27 mouse cellular contexts compared by ENCODE assay signal in the genomic region with DNA sequence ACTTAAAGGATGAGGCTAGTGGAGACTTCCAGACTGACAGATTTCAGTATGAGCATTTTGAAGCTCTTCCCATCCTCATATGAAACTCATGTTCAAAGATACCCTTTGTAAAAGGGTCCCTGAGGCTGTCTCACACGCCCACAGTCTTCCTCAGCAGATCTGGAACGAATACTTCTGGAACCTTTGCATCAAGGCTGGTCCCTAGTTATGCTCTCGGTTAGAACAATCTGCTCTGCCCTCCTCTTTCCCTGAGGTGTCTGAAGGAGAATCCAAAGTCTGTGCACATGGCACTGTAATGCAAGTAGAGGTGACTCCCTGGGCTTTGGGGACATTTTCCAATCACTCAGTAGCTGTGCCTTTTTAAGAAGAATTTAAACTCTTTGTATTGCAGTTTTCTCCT. TPM values are rescaled to one million over a fixed set of nuclear protein-coding genes. Genes with fewer than 3 reads are reported as not detected.
"Had no signal": no experiment of that assay in that cellular context is flagged by ENCODE, and none has a peak within 500 bp of the region (broad histone marks: within the 10 kb centered on the region; RNA-seq: fewer than 3 reads in every experiment).

No protein-coding gene starts in this region.

- DNase-seq: gastrocnemius, postnatal 14 days; gastrocnemius, postnatal 36 days; heart, adult 11 months; heart, adult 2 months; heart, postnatal 14 days; heart, postnatal 36 days; kidney, adult 11 months; kidney, adult 2 months; kidney, adult 9 months; kidney, postnatal 14 days; kidney, postnatal 36 days; layer of hippocampus, adult 9-11 months; layer of hippocampus, postnatal 36 days; left cerebral cortex, postnatal 4 days had no signal

- H3K9ac ChIP-seq: heart, embryonic 13.5 days; heart, embryonic 15.5 days; hindbrain, embryonic 12.5 days; hindbrain, embryonic 14.5 days; kidney, embryonic 15.5 days; limb, embryonic 13.5 days; limb, embryonic 15.5 days; liver, embryonic 12.5 days; liver, embryonic 14.5 days had no signal

- H3K4me1 ChIP-seq: heart, embryonic 13.5 days; heart, embryonic 15.5 days; hindbrain, embryonic 12.5 days; kidney, embryonic 15.5 days; liver, embryonic 12.5 days had no signal

- H3K27ac ChIP-seq: heart, adult 2 months; heart, embryonic 13.5 days; heart, embryonic 15.5 days; hindbrain, embryonic 12.5 days; hindbrain, embryonic 14.5 days; kidney, embryonic 15.5 days; kidney, postnatal 0 days; limb, embryonic 13.5 days; limb, embryonic 15.5 days; liver, embryonic 12.5 days; liver, embryonic 14.5 days had no signal

- H3K36me3 ChIP-seq: heart, embryonic 13.5 days; heart, embryonic 15.5 days; hindbrain, embryonic 12.5 days; kidney, embryonic 15.5 days; limb, embryonic 13.5 days; limb, embryonic 15.5 days; liver, embryonic 12.5 days had no signal

- H3K4me3 ChIP-seq: heart, adult 2 months; heart, embryonic 13.5 days; heart, embryonic 15.5 days; hindbrain, embryonic 12.5 days; kidney, embryonic 15.5 days; limb, embryonic 13.5 days; limb, embryonic 15.5 days; liver, embryonic 12.5 days had no signal

- H3K9me3 ChIP-seq: heart, embryonic 13.5 days; heart, embryonic 15.5 days; hindbrain, embryonic 12.5 days; kidney, embryonic 15.5 days; limb, embryonic 13.5 days; limb, embryonic 15.5 days; liver, embryonic 12.5 days had no signal

- H3K27me3 ChIP-seq: heart, embryonic 13.5 days; heart, embryonic 15.5 days; hindbrain, embryonic 12.5 days; kidney, embryonic 15.5 days; limb, embryonic 13.5 days; limb, embryonic 15.5 days; liver, embryonic 12.5 days had no signal

- H3K4me2 ChIP-seq: heart, embryonic 11.5 days; heart, embryonic 13.5 days; heart, embryonic 15.5 days; hindbrain, embryonic 12.5 days; hindbrain, embryonic 14.5 days; kidney, embryonic 15.5 days; limb, embryonic 13.5 days; limb, embryonic 15.5 days; liver, embryonic 12.5 days had no signal

- ATAC-seq: intestine, embryonic 16.5 days; liver, embryonic 12.5 days had no signal

RNA-seq across cellular contexts. Expression of a gene that starts 25.3 kb away (rescaled TPM):
- total RNA-seq: liver, adult 2 months had no signal
- polyA plus RNA-seq: liver, adult 2 months had no signal
